Mouse (Mus musculus): Measurements from ENCODE around the gene Nlrp3.

GRCm38 (mm10) chr11:59517441-59517840 lies 23.9 kb upstream of the Nlrp3 start:
- TF ChIP-seq CTCF (IDR thresholded peaks at IDR 0.05; ENCODE audit: low read depth), result no peak
- TF ChIP-seq EP300 (IDR thresholded peaks at IDR 0.05; ENCODE audit: low read depth), result no peak

All from heart, postnatal 0 days (tissue).